Mouse (Mus musculus) intestine, embryonic 14.5 days (tissue): ENCODE results near the gene Hdac9. TPM values are rescaled to one million over a fixed set of nuclear protein-coding genes. Genes with fewer than 3 reads are reported as not detected.

Source experiments
- ATAC-seq: fragments of 200-750 bp; cut with Nextera tagmentation; replicated peaks from 2 replicates; pipeline ENCODE4 v1.8.0; 2017; ENCODE audit warnings: low read depth, moderate number of reproducible peaks, moderate TSS enrichment, moderate library complexity; ENCODE audit not compliant: low FRiP score, low TSS enrichment
- DNase-seq: peaks from one replicate; pipeline ENCODE4 v3.0.0-alpha.2; 2018; ENCODE audit warnings: low spot score
- H3K27ac ChIP-seq: fragments of 300-500 bp; sonication (generic); 2 replicates; pipeline ENCODE4 v1.5.1; 2014; ENCODE audit warnings: low read depth, mild to moderate bottlenecking, control low read depth
- H3K27me3 ChIP-seq: fragments of 300-500 bp; sonication (generic); replicated peaks from 2 replicates; pipeline ENCODE4 v1.6.1; 2014; ENCODE audit warnings: low read length, control low read depth; ENCODE audit not compliant: control insufficient read depth, insufficient read depth
- H3K36me3 ChIP-seq: fragments of 300-500 bp; sonication (generic); 2 replicates; pipeline ENCODE4 v1.6.1; 2014; ENCODE audit warnings: low read length, control low read depth; ENCODE audit not compliant: control insufficient read depth, insufficient read depth
- H3K4me1 ChIP-seq: fragments of 300-500 bp; sonication (generic); replicated peaks from 2 replicates; pipeline ENCODE4 v1.6.1; 2014; ENCODE audit warnings: low read length, control low read depth, mixed read lengths; ENCODE audit not compliant: control insufficient read depth, insufficient read depth
- H3K4me2 ChIP-seq: fragments of 300-500 bp; sonication (generic); 2 replicates; pipeline ENCODE4 v1.6.1; 2014; ENCODE audit warnings: low read length
- H3K4me3 ChIP-seq: fragments of 300-500 bp; sonication (generic); 2 replicates; pipeline ENCODE4 v1.5.1; 2014; ENCODE audit warnings: low read depth, low read length, control low read depth, mixed read lengths
- H3K9ac ChIP-seq: fragments of 300-500 bp; sonication (generic); 2 replicates; pipeline ENCODE4 v1.6.1; 2014; ENCODE audit warnings: mild to moderate bottlenecking, low read length
- H3K9me3 ChIP-seq: fragments of 300-500 bp; sonication (generic); 2 replicates; pipeline ENCODE4 v1.6.1; 2016; ENCODE audit warnings: low read length, control low read depth; ENCODE audit not compliant: control insufficient read depth
- WGBS: fragments of 180-500 bp; shearing (Covaris S2); extraction: QIAGEN DNeasy Blood & Tissue Kit; methylation state at CpG from one replicate; pipeline ENCODE4 v1.1.7; 2014; 5-methylcytosine and 5-hydroxymethylcytosine counted together
- polyA plus RNA-seq: library from polyadenylated mRNA; unstranded; fragments of >200 nt; fragmentation: Nextera tagmentation; extraction: Ambion mirVana; gene quantifications from 2 replicates; pipeline ENCODE4 v1.2.1, GENCODE M21; 2014

The Hdac9 gene
- polyA plus RNA-seq, 1 experiment from 2014 or later, result 4.7 TPM

DNA sequence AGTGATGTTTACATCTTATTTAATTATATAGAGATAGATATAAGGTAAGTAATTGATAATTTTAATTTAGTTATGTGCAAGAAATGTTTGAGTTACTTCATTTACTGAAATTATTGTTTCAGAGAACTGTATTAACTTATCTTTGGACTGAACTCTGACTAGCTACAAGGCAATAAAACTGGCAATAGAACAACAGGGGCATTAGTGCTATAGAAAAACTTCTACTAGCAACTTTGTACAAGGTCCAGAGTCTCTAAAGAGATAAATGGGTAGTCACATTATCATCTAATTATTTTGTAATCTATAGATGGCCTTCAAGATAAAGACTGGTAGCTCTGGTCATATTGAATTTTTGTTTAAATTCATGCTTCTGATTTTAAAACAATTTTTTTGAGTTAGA, 632.0 kb downstream of the Hdac9 start:
- no peaks in the 10 kb centered on the region for H3K27me3 ChIP-seq
- H3K4me3 ChIP-seq, result no peak overlapping the region
- H3K36me3 ChIP-seq, result no peaks in the 10 kb centered on the region
- no peak overlapping the region for H3K9ac ChIP-seq
- no peak overlapping the region for H3K4me2 ChIP-seq
- no peak overlapping the region for H3K27ac ChIP-seq
- no peaks in the 10 kb centered on the region for H3K9me3 ChIP-seq
- H3K4me1 ChIP-seq, result no peaks in the 10 kb centered on the region
- ATAC-seq (no peak), DNase-seq (no peak)

DNA sequence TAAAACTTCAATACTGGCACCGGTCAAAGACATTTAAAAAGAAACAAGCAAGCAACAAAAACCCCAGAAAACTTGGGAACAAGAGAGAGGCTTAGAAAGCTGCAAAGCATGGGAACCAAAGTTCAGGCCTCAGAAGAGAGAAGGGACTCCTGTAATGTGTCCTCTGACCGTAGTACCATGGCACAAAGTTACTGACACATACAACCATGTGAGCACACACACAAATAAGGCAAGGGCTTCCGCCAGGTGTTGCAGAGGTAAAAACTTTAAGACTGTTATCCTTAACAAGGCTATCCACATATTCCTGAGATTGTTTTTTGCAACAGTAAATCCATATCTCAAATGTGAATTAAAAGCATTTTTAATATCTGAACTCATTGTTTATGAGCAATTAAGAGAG, 632.5 kb downstream of the Hdac9 start:
- no peaks in the 10 kb centered on the region for H3K27me3 ChIP-seq
- no peak overlapping the region for H3K4me3 ChIP-seq
- no peaks in the 10 kb centered on the region for H3K4me1 ChIP-seq
- ATAC-seq (no peak), DNase-seq (no peak)
- no peak overlapping the region for H3K4me2 ChIP-seq
- no peaks in the 10 kb centered on the region for H3K36me3 ChIP-seq
- no peaks in the 10 kb centered on the region for H3K9me3 ChIP-seq
- 88% methylated on average over 3 of the region's 3 CpGs for WGBS
- no peak overlapping the region for H3K27ac ChIP-seq
- no peak overlapping the region for H3K9ac ChIP-seq

DNA sequence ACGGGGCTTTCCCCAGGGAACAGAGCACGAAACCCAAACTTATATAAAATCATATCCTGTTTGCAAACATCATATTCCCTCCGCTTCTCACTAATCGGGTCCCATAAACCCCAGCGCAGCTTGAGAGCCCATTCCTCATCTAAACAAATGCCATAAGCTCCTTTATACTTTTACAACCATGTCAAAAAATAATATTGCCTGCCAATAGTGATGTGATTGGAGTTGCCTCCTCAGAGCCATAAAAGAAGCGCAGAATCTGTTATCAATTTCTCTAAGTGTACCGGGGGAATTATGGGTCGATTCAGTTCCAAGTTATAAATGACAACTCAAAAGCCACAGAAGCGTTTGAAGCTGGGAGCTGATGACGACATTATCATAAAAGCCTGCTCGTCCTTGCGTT, 638.1 kb downstream of the Hdac9 start:
- H3K4me3 ChIP-seq, result no peak overlapping the region
- no peak overlapping the region for H3K27ac ChIP-seq
- no peaks in the 10 kb centered on the region for H3K27me3 ChIP-seq
- WGBS, result 82% methylated on average over 12 of the region's 12 CpGs
- no peaks in the 10 kb centered on the region for H3K9me3 ChIP-seq
- H3K9ac ChIP-seq, result no peak overlapping the region
- no peak for ATAC-seq
- no peaks in the 10 kb centered on the region for H3K4me1 ChIP-seq
- no peak for DNase-seq
- H3K4me2 ChIP-seq, result no peak overlapping the region
- H3K36me3 ChIP-seq, result no peaks in the 10 kb centered on the region

DNA sequence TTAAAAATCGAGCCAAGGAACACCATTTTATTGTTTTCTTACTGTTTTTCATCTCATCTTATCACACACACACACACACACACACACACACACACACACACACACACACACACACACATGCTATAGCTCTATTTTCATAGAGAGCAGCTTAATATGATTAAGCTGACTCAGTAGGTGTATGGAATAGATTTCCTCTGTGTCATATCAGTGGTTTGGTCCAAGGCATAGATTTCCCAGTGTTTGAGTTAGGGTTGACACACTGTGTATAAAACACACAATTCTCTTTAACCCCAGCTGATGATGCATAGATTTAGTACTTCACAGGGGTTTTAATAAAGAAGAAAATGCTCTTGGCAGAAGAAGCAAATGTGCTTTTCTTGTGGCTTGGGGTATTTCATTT, 643.1 kb downstream of the Hdac9 start:
- Histone ChIP-seq H3K27ac (no peak overlapping the region), H3K4me3 (no peak overlapping the region), H3K36me3 (no peaks in the 10 kb centered on the region), H3K4me1 (no peaks in the 10 kb centered on the region), H3K9me3 (no peaks in the 10 kb centered on the region), H3K27me3 (no peaks in the 10 kb centered on the region), H3K9ac (no peak overlapping the region), H3K4me2 (no peak overlapping the region)
- ATAC-seq, result no peak
- 72% methylated on average over 1 of the region's 1 CpGs for WGBS
- DNase-seq, result no peak

DNA sequence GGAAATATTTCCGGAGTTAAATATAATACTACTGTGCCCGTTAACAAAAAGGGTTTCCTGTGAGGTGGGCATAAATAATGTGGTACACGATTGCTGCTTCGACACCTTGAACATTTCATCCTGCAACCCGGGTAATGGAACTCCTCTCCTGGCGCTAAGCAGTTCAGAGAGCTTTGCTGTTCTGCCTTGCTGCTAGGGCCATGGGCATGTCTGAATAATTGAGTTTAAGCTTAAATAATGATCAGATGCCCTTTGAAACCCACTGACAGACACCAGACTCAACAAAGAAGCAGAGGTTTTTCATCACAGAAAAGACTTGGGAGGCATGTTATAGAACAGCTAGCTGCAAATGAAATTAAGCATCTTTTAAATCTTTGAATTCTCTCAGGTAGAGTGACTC, 646.8 kb downstream of the Hdac9 start:
- H3K4me1 ChIP-seq, result no peaks in the 10 kb centered on the region
- WGBS, result 38% methylated on average over 6 of the region's 6 CpGs
- no peak overlapping the region for H3K27ac ChIP-seq
- no peaks in the 10 kb centered on the region for H3K36me3 ChIP-seq
- no peak overlapping the region for H3K9ac ChIP-seq
- no peak overlapping the region for H3K4me3 ChIP-seq
- DNase-seq (no peak), ATAC-seq (no peak)
- H3K27me3 ChIP-seq, result no peaks in the 10 kb centered on the region
- no peak overlapping the region for H3K4me2 ChIP-seq
- no peaks in the 10 kb centered on the region for H3K9me3 ChIP-seq

DNA sequence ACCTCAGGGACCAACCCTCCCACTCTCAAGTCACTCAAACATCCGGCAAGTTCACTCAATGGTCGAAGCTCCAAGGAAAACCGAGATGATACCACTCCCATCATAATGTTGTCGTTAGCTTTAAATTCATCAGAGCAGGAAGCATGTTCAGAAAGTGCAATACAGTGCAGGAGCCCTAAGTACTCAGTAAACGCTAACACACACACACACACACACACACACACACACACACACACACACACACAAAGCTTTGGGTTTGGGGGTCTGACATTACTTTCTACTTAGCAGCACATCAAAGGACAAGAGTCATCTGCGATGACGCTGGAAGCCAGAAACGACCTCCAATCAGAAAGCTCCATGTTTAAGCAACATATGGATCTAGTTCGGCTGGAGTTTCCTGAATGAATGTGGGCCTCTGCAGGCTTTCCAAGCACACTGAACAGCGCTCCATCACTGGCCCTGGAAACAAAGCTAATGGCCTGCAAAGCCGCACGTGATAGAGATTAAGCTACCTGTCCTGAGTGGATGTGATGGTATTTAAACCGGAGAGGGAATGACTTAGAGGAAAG, 647.3 kb downstream of the Hdac9 start:
- ATAC-seq (no peak), DNase-seq (no peak)
- no peak overlapping the region for H3K4me2 ChIP-seq
- no peaks in the 10 kb centered on the region for H3K36me3 ChIP-seq
- WGBS, result 64% methylated on average over 13 of the region's 13 CpGs
- H3K4me3 ChIP-seq, result no peak overlapping the region
- H3K4me1 ChIP-seq, result no peaks in the 10 kb centered on the region
- H3K9ac ChIP-seq, result no peak overlapping the region
- H3K27ac ChIP-seq, result no peak overlapping the region
- no peaks in the 10 kb centered on the region for H3K27me3 ChIP-seq
- H3K9me3 ChIP-seq, result no peaks in the 10 kb centered on the region

DNA sequence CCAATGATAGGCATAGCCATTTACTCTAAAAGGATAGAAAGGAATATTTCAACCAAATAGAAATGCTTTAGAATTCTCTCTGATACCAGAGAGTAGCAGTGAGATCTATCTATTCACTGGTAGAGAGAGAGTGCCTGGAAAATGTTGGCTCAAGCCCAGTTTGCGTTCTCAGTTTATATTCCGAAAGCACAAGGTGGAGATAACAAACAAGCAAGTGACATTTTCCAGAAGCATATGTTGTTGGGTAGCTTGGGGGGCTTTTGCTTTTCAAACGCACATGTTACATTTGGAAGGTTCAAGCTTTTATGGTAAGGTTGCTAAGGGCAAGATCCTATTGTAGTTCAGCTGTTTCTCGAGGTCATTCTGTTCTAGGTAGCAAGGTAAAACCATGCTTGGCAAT, 657.2 kb downstream of the Hdac9 start:
- Histone ChIP-seq H3K36me3 (no peaks in the 10 kb centered on the region), H3K27ac (no peak overlapping the region), H3K4me3 (no peak overlapping the region), H3K27me3 (no peaks in the 10 kb centered on the region), H3K4me2 (no peak overlapping the region), H3K4me1 (no peaks in the 10 kb centered on the region), H3K9me3 (no peaks in the 10 kb centered on the region), H3K9ac (no peak overlapping the region)
- no peak for ATAC-seq
- no peak for DNase-seq
- WGBS, result 42% methylated on average over 4 of the region's 4 CpGs

DNA sequence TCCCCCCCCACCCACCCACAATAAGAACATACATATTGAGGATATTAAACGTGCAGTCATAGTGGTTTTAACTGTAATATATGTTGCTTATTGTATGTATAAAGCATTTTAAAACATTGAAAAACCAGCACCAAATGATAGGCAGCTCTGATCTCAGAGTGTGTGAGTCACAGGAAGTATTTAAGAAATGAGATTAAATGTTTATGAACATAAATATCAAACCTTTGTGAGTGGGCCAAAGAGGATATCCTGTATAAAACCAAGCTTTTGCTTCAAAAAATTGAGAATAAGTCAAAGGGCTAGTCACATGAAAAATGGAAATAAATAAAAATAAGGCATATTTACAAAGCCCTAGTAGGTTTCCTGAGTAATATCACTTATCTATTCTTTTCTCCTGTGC, 667.7 kb downstream of the Hdac9 start:
- H3K27ac ChIP-seq, result no peak overlapping the region
- ATAC-seq (no peak), DNase-seq (no peak)
- peaks cover 5% of the 10 kb centered on the region; the same call in 1 of the 2 replicates for H3K4me1 ChIP-seq
- H3K4me3 ChIP-seq, result no peak overlapping the region
- H3K36me3 ChIP-seq, result no peaks in the 10 kb centered on the region
- H3K9me3 ChIP-seq, result no peaks in the 10 kb centered on the region
- 58% methylated on average over 1 of the region's 1 CpGs for WGBS
- no peak overlapping the region for H3K4me2 ChIP-seq
- H3K27me3 ChIP-seq, result no peaks in the 10 kb centered on the region
- H3K9ac ChIP-seq, result no peak overlapping the region

DNA sequence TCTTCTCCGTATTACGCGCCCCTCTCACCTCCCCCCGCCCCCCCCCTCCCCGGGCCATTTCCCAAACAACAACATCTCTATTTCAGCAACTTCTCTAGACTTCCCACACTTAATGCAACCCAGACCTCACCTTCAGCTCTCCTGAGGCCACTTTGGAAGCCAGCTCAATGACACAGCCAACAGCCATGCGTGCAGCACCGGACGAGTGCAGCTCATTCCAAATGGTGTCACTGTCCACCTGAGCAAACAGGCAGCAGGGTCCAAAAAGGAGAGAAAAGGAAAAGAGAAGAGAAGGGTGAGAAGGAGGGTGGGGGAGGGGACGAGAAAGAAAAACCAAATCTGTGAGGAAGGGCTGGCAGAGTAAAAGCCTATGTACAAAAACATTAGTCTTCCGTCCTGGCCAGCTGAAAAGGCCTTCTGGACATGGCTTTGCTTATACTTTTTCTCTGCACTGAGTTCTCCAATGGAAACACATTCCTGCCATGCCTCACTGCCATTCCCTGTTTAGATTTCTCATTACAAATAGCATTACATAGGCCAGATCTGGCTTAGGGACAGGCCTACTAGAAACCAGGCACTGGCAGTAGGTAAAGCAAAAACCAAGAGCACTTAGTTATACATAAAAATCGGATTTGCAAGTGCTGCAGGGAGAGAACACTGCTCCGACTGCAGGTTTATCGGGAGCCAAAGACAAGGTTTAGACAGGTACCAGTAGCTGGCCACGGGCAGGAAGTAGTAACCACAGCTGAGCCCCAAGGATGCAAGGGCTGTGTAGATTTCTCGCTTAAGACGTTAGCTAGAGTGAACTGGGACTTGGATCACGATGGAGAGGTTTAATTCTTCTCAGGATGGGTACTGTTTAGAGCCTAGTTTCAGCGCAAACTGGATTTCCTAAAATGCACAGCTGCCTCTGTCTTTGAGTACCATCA, 668.4 kb downstream of the Hdac9 start:
- H3K4me1 ChIP-seq, result peaks cover 5% of the 10 kb centered on the region; the same call in 1 of the 2 replicates
- no peaks in the 10 kb centered on the region for H3K9me3 ChIP-seq
- DNase-seq (no peak), ATAC-seq (no peak)
- H3K36me3 ChIP-seq, result no peaks in the 10 kb centered on the region
- no peak overlapping the region for H3K9ac ChIP-seq
- H3K27ac ChIP-seq, result no peak overlapping the region
- no peaks in the 10 kb centered on the region for H3K27me3 ChIP-seq
- 0 out of 2 replicates have a peak overlapping the region, but pooled peaks have one; percentile 9 for H3K4me2 ChIP-seq
- H3K4me3 ChIP-seq, result no peak overlapping the region
- WGBS, result 51% methylated on average over 18 of the region's 18 CpGs
